Comparison of ENCODE assay signal across 8 mouse cellular contexts in the genomic region with DNA sequence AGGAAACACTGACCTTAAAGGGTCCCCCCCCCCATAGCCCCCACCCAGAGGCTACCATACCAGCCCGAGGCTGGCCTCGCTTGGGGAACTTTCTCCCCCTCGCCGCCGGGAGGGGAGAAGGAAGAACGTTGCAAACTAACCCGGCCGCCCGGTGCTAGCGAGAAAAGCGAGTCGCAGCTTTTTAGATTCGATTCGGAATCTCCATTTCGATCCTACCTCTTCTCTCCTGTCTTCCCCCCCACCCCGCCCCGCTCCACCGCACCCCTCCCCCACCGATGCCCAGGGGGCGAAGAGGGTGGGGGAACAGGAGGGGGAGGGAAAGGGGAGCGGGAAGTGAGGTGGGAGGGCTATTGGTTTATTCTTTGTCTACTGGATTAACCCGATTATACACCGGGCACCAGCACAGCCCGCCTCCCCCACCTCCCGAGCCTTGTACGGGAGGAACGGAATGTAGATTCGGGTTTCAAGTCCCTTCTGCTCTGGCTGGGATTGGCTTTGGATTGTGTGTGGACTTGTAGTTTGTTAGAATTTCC. TPM values are rescaled to one million over a fixed set of nuclear protein-coding genes. Genes with fewer than 3 reads are reported as not detected.
DNase-seq lines count a peak whose midpoint lies in the region; ATAC-seq and TF ChIP-seq lines count a peak whose summit lies in the region.

No protein-coding gene starts in this region.

- H3K4me2 ChIP-seq in forebrain, embryonic 12.5 days: peak overlapping the region; percentile 89
- peak overlapping the region; percentile 92 for H3K4me2 ChIP-seq in heart, embryonic 15.5 days
- peak overlapping the region; percentile 73 for H3K4me2 ChIP-seq in liver, embryonic 12.5 days
- peak overlapping the region; percentile 98 for H3K4me2 ChIP-seq in neural tube, embryonic 15.5 days

- peak overlapping the region; percentile 99 for H3K9ac ChIP-seq in ES-Bruce4 (ENCODE audit: low read depth, poor library complexity, severe bottlenecking)
- H3K9ac ChIP-seq in forebrain, embryonic 12.5 days: peak overlapping the region; percentile 83
- peak overlapping the region; percentile 89 for H3K9ac ChIP-seq in heart, embryonic 15.5 days
- H3K9ac ChIP-seq in liver, embryonic 12.5 days: peak overlapping the region; percentile 71
- peak overlapping the region; percentile 79 for H3K9ac ChIP-seq in neural tube, embryonic 15.5 days (replicated peaks)

- H3K27me3 ChIP-seq in ES-Bruce4 (ENCODE audit: control insufficient read depth, insufficient read depth, low read length, poor library complexity, severe bottlenecking): no peaks in the 10 kb centered on the region
- peaks cover 12% of the 10 kb centered on the region for H3K27me3 ChIP-seq in forebrain, embryonic 12.5 days
- H3K27me3 ChIP-seq in heart, embryonic 15.5 days: no peaks in the 10 kb centered on the region
- peaks cover 56% of the 10 kb centered on the region for H3K27me3 ChIP-seq in liver, embryonic 12.5 days (replicated peaks)
- no peaks in the 10 kb centered on the region for H3K27me3 ChIP-seq in neural tube, embryonic 15.5 days (replicated peaks)

- under 1% methylated on average over 25 of the region's 28 CpGs for WGBS in forebrain, embryonic 12.5 days
- WGBS in heart, embryonic 15.5 days: 0% methylated on average over 23 of the region's 28 CpGs
- WGBS in liver, embryonic 12.5 days (ENCODE audit: insufficient replicate concordance): under 1% methylated on average over 15 of the region's 28 CpGs
- WGBS in neural tube, embryonic 15.5 days: 2% methylated on average over 20 of the region's 28 CpGs

- TF ChIP-seq EP300 in ES-Bruce4 (IDR thresholded peaks at IDR 0.05; ENCODE audit: insufficient read depth, low read depth, low read length): peak; percentile 95

- peak; percentile 59 for ATAC-seq in forebrain, embryonic 12.5 days (ENCODE audit: low FRiP score)
- peak; percentile 41 for ATAC-seq in heart, embryonic 15.5 days (replicated peaks; ENCODE audit: insufficient number of reproducible peaks, insufficient read depth, low FRiP score, low read depth)
- peak; percentile 25 for ATAC-seq in liver, embryonic 12.5 days
- peak; percentile 68 for ATAC-seq in neural tube, embryonic 15.5 days (ENCODE audit: low FRiP score)

- DNase-seq in kidney, postnatal 14 days: peak; percentile 82
- DNase-seq in urinary bladder, postnatal 25 days (ENCODE audit: low spot score): peak; percentile 57

- peak overlapping the region; percentile 76 for H3K4me3 ChIP-seq in ES-Bruce4 (ENCODE audit: low read depth, low read length)
- H3K4me3 ChIP-seq in bone marrow macrophage, adult 2 months (ENCODE audit: insufficient read depth, low read length): peak overlapping the region; percentile 78
- H3K4me3 ChIP-seq in forebrain, embryonic 12.5 days (replicated peaks): peak overlapping the region; percentile 76
- peak overlapping the region; percentile 74 for H3K4me3 ChIP-seq in heart, embryonic 15.5 days
- peak overlapping the region; percentile 58 for H3K4me3 ChIP-seq in liver, embryonic 12.5 days
- peak overlapping the region; percentile 76 for H3K4me3 ChIP-seq in neural tube, embryonic 15.5 days (replicated peaks)

- TF ChIP-seq POLR2A in ES-Bruce4 (IDR thresholded peaks at IDR 0.05; ENCODE audit: insufficient read depth, low read length): no peak
- TF ChIP-seq POLR2A in bone marrow macrophage, adult 2 months (IDR thresholded peaks at IDR 0.05; ENCODE audit: borderline replicate concordance, low read depth, low read length): no peak

- H3K27ac ChIP-seq in ES-Bruce4 (ENCODE audit: insufficient read depth, low read length): peak overlapping the region; percentile 95
- H3K27ac ChIP-seq in bone marrow macrophage, adult 2 months (ENCODE audit: insufficient read depth, low read depth, low read length): peak overlapping the region; percentile 85
- peak overlapping the region; percentile 99 for H3K27ac ChIP-seq in forebrain, embryonic 12.5 days
- H3K27ac ChIP-seq in heart, embryonic 15.5 days: peak overlapping the region; percentile 100
- H3K27ac ChIP-seq in liver, embryonic 12.5 days: peak overlapping the region; percentile 87
- peak overlapping the region; percentile 97 for H3K27ac ChIP-seq in neural tube, embryonic 15.5 days (replicated peaks)

- no peaks in the 10 kb centered on the region for H3K9me3 ChIP-seq in ES-Bruce4 (replicated peaks; ENCODE audit: control insufficient read depth, insufficient read depth, low read length, poor library complexity, severe bottlenecking)
- no peaks in the 10 kb centered on the region for H3K9me3 ChIP-seq in forebrain, embryonic 12.5 days
- no peaks in the 10 kb centered on the region for H3K9me3 ChIP-seq in heart, embryonic 15.5 days (replicated peaks)
- no peaks in the 10 kb centered on the region for H3K9me3 ChIP-seq in liver, embryonic 12.5 days (replicated peaks)
- no peaks in the 10 kb centered on the region for H3K9me3 ChIP-seq in neural tube, embryonic 15.5 days (replicated peaks)

- no peak for TF ChIP-seq CTCF in ES-Bruce4 (IDR thresholded peaks at IDR 0.05; ENCODE audit: low read depth, low read length)
- no peak for TF ChIP-seq CTCF in bone marrow macrophage, adult 2 months (IDR thresholded peaks at IDR 0.05; ENCODE audit: low read depth, low read length)

- H3K4me1 ChIP-seq in ES-Bruce4 (ENCODE audit: control insufficient read depth, insufficient read depth, low read length): no peaks in the 10 kb centered on the region
- peaks cover 12% of the 10 kb centered on the region for H3K4me1 ChIP-seq in bone marrow macrophage, adult 2 months (ENCODE audit: control insufficient read depth, insufficient read depth, low read length)
- H3K4me1 ChIP-seq in forebrain, embryonic 12.5 days: peaks cover 24% of the 10 kb centered on the region
- peaks cover 12% of the 10 kb centered on the region for H3K4me1 ChIP-seq in heart, embryonic 15.5 days (replicated peaks)
- peaks cover 22% of the 10 kb centered on the region; the same call in 1 of the 2 replicates for H3K4me1 ChIP-seq in liver, embryonic 12.5 days
- peaks cover 24% of the 10 kb centered on the region for H3K4me1 ChIP-seq in neural tube, embryonic 15.5 days

- H3K36me3 ChIP-seq in ES-Bruce4 (ENCODE audit: control insufficient read depth, insufficient read depth, low read length, poor library complexity, severe bottlenecking): peaks cover 22% of the 10 kb centered on the region
- H3K36me3 ChIP-seq in forebrain, embryonic 12.5 days (replicated peaks): peaks cover 6% of the 10 kb centered on the region
- H3K36me3 ChIP-seq in heart, embryonic 15.5 days: 0 out of 2 replicates have a peak, but pooled peaks cover 7% of the 10 kb centered on the region
- peaks cover 9% of the 10 kb centered on the region for H3K36me3 ChIP-seq in liver, embryonic 12.5 days
- H3K36me3 ChIP-seq in neural tube, embryonic 15.5 days: peaks cover 4% of the 10 kb centered on the region; the same call in 1 of the 2 replicates

RNA-seq across cellular contexts. Expression of gene Spry2, which starts 1.0 kb away (rescaled TPM):
- polyA plus RNA-seq in ES-Bruce4 (2011; ENCODE audit: insufficient read depth, insufficient read length, low read depth, missing spikeins): 69.6 and 71.3 TPM in 2 replicates
- 3.2 and 3.5 TPM in 2 replicates for polyA plus RNA-seq in bone marrow macrophage, adult 2 months (2012; ENCODE audit: insufficient read depth, insufficient read length, missing spikeins)
- 10.0 and 18.2 TPM in 2 replicates for polyA plus RNA-seq in forebrain, embryonic 12.5 days (2016; fragmentation: Nextera tagmentation; extraction: Ambion mirVana)
- polyA plus RNA-seq in heart, embryonic 15.5 days (2015; fragmentation: Nextera tagmentation; extraction: Ambion mirVana): 43.2 and 72.3 TPM in 2 replicates
- 6.6 and 7.1 TPM in 2 replicates for polyA plus RNA-seq in liver, embryonic 12.5 days (2016; fragmentation: Nextera tagmentation; extraction: Ambion mirVana)
- 34.5 and 38.6 TPM in 2 replicates for polyA plus RNA-seq in neural tube, embryonic 15.5 days (2015; fragmentation: Nextera tagmentation; extraction: Ambion mirVana)

Comparison
In these comparisons a context has a peak if more than half of its experiments do, and no peak if none do; other contexts are left out.
1. Peak in every context shown above with its lines: DNase-seq, ATAC-seq, H3K4me3 ChIP-seq and H3K27ac ChIP-seq.